Mouse (Mus musculus) C2C12 (cell line): ENCODE measurements around the gene Ppara. TPM values are rescaled to one million over a fixed set of nuclear protein-coding genes. Genes with fewer than 3 reads are reported as not detected.

Source experiments
- H3K27me3 ChIP-seq: one replicate; pipeline ENCODE4 v1.6.1; 2011; ENCODE audit not compliant: control insufficient read depth, insufficient read depth, insufficient read length
- H3K36me3 ChIP-seq: one replicate; pipeline ENCODE4 v1.6.1; 2011; ENCODE audit not compliant: control insufficient read depth, insufficient read depth
- H3K4me3 ChIP-seq: one replicate; pipeline ENCODE4 v1.5.1; 2011; ENCODE audit warnings: mild to moderate bottlenecking, control low read depth; ENCODE audit not compliant: poor library complexity, insufficient read depth, severe bottlenecking
- H3K79me2 ChIP-seq: one replicate; pipeline ENCODE4 v1.6.1; 2011; ENCODE audit not compliant: control insufficient read depth, insufficient read depth
- H3K79me3 ChIP-seq: one replicate; pipeline ENCODE4 v1.6.1; 2011; ENCODE audit warnings: low read depth, control low read depth
- H3ac ChIP-seq: one replicate; pipeline ENCODE3; 2011; ENCODE audit warnings: low read depth; ENCODE audit not compliant: control insufficient read depth, insufficient read length
- CEBPB ChIP-seq: IDR thresholded peaks from one replicate; pipeline ENCODE4 v1.6.1; 2011; ENCODE audit warnings: low read depth, mild to moderate bottlenecking, control low read depth, moderate library complexity
- CTCF ChIP-seq: IDR thresholded peaks from one replicate; pipeline ENCODE4 v1.5.1; 2011; ENCODE audit not compliant: control insufficient read depth, insufficient read depth, insufficient read length
- FOSL1 ChIP-seq: IDR thresholded peaks from one replicate; pipeline ENCODE4 v1.8.0; 2011; ENCODE audit warnings: mild to moderate bottlenecking, low read length; ENCODE audit not compliant: poor library complexity, insufficient read depth, severe bottlenecking
- MAX ChIP-seq: IDR thresholded peaks from one replicate; pipeline ENCODE4 v1.6.1; 2011; ENCODE audit warnings: mild to moderate bottlenecking, control low read depth
- MYOD1 ChIP-seq: IDR thresholded peaks from one replicate; pipeline ENCODE4 v1.6.1; 2011; ENCODE audit warnings: low read depth; ENCODE audit not compliant: control insufficient read depth, insufficient read length
- MYOG ChIP-seq: IDR thresholded peaks from one replicate; pipeline ENCODE4 v1.6.1; 2011; ENCODE audit not compliant: control insufficient read depth, insufficient read length; ENCODE audit errors: extremely low read depth
- USF1 ChIP-seq: IDR thresholded peaks from one replicate; pipeline ENCODE4 v1.6.1; 2011; ENCODE audit warnings: low read depth, mild to moderate bottlenecking, control low read depth, moderate library complexity
- polyA plus RNA-seq: library from polyadenylated mRNA; unstranded; fragments of >200 nt; fragmentation: generic; extraction: Trizol; gene quantifications from one replicate; pipeline ENCODE4 v1.2.1, GENCODE M21; 2012; ENCODE audit warnings: missing spikeins

The Ppara gene
- polyA plus RNA-seq, 1 experiment = 0.08 TPM

GRCm38 (mm10) chr15:85792819-85793218, 58.0 kb downstream of the Ppara start:
- Histone ChIP-seq H3K4me3 (no peak overlapping the region), H3K79me3 (no peaks in the 10 kb centered on the region), H3K36me3 (no peaks in the 10 kb centered on the region), H3K27me3 (peaks cover 68% of the 10 kb centered on the region), H3K79me2 (no peaks in the 10 kb centered on the region), H3ac (no peak overlapping the region)
- TF ChIP-seq CTCF (no peak), MAX (no peak), USF1 (no peak), CEBPB (no peak), FOSL1 (no peak), MYOG (no peak), MYOD1 (no peak)

GRCm38 (mm10) chr15:85795516-85795915, 60.7 kb downstream of the Ppara start:
- peaks cover 72% of the 10 kb centered on the region for H3K27me3 ChIP-seq
- no peaks in the 10 kb centered on the region for H3K79me3 ChIP-seq
- no peak for TF ChIP-seq CEBPB
- no peaks in the 10 kb centered on the region for H3K36me3 ChIP-seq
- H3K79me2 ChIP-seq = no peaks in the 10 kb centered on the region
- H3K4me3 ChIP-seq = no peak overlapping the region
- H3ac ChIP-seq = no peak overlapping the region

GRCm38 (mm10) chr15:85798676-85799075, 63.9 kb downstream of the Ppara start:
- peaks cover 80% of the 10 kb centered on the region for H3K27me3 ChIP-seq
- TF ChIP-seq MYOG (no peak), FOSL1 (no peak), USF1 (no peak), CTCF (no peak), CEBPB (no peak), MAX (no peak), MYOD1 (no peak)
- no peak overlapping the region for H3ac ChIP-seq
- H3K79me2 ChIP-seq = no peaks in the 10 kb centered on the region
- H3K4me3 ChIP-seq = no peak overlapping the region
- no peaks in the 10 kb centered on the region for H3K79me3 ChIP-seq
- H3K36me3 ChIP-seq = no peaks in the 10 kb centered on the region

- H3K27me3 ChIP-seq = peaks cover 66% of the 10 kb centered on the region
- no peak overlapping the region for H3ac ChIP-seq
- no peak for TF ChIP-seq CTCF
- no peak for TF ChIP-seq MYOG
- TF ChIP-seq CEBPB = no peak
- TF ChIP-seq USF1 = no peak
- no peak for TF ChIP-seq FOSL1
- no peak for TF ChIP-seq MYOD1
- no peak for TF ChIP-seq MAX
- H3K36me3 ChIP-seq = no peaks in the 10 kb centered on the region
- no peaks in the 10 kb centered on the region for H3K79me3 ChIP-seq
- H3K4me3 ChIP-seq = no peak overlapping the region
- H3K79me2 ChIP-seq = no peaks in the 10 kb centered on the region
Observed at GRCm38 (mm10) chr15:85802931-85803330, 68.1 kb downstream of the Ppara start.

- TF ChIP-seq MAX (no peak), FOSL1 (no peak)
- H3ac ChIP-seq = no peak overlapping the region
- no peak overlapping the region for H3K4me3 ChIP-seq
- no peaks in the 10 kb centered on the region for H3K36me3 ChIP-seq
- peaks cover 31% of the 10 kb centered on the region for H3K27me3 ChIP-seq
- no peaks in the 10 kb centered on the region for H3K79me3 ChIP-seq
- H3K79me2 ChIP-seq = no peaks in the 10 kb centered on the region
Observed at GRCm38 (mm10) chr15:85806886-85807285, 72.1 kb downstream of the Ppara start.

- no peaks in the 10 kb centered on the region for H3K79me2 ChIP-seq
- no peak overlapping the region for H3ac ChIP-seq
- no peak overlapping the region for H3K4me3 ChIP-seq
- H3K36me3 ChIP-seq = no peaks in the 10 kb centered on the region
- peaks cover 27% of the 10 kb centered on the region for H3K27me3 ChIP-seq
- TF ChIP-seq MYOG (no peak), CEBPB (no peak), CTCF (no peak), USF1 (no peak), MYOD1 (no peak), MAX (no peak), FOSL1 (no peak)
- H3K79me3 ChIP-seq = no peaks in the 10 kb centered on the region
Observed at GRCm38 (mm10) chr15:85807404-85807803, 72.6 kb downstream of the Ppara start.
